Mouse (Mus musculus) midbrain, postnatal 0 days (tissue): ENCODE measurements around the gene Gm20422. TPM values are rescaled to one million over a fixed set of nuclear protein-coding genes. Genes with fewer than 3 reads are reported as not detected.

Experiments used
- ATAC-seq: fragments of 200-750 bp; cut with Nextera tagmentation; 2 replicates; pipeline ENCODE4 v1.8.0; 2017; ENCODE audit warnings: moderate number of reproducible peaks, mild to moderate bottlenecking, moderate TSS enrichment, moderate library complexity; ENCODE audit not compliant: low FRiP score
- DNase-seq: peaks from one replicate; pipeline ENCODE4 v3.0.0-alpha.2; 2015; ENCODE audit warnings: low spot score
- H3K27ac ChIP-seq: fragments of 300-500 bp; sonication (generic); 2 replicates; pipeline ENCODE4 v1.5.1; 2014; ENCODE audit warnings: low read depth, mild to moderate bottlenecking, low read length, mixed read lengths
- H3K27me3 ChIP-seq: fragments of 300-500 bp; sonication (generic); 2 replicates; pipeline ENCODE4 v1.6.1; 2014; ENCODE audit warnings: low read length, control low read depth, mixed read lengths; ENCODE audit not compliant: insufficient read depth
- H3K36me3 ChIP-seq: fragments of 300-500 bp; sonication (generic); 2 replicates; pipeline ENCODE4 v1.6.1; 2014; ENCODE audit warnings: low read length, control low read depth, mixed read lengths; ENCODE audit not compliant: insufficient read depth
- H3K4me1 ChIP-seq: fragments of 300-500 bp; sonication (generic); 2 replicates; pipeline ENCODE4 v1.6.1; 2014; ENCODE audit warnings: mild to moderate bottlenecking, control low read depth, antibody characterized with exemption, low read length, mixed read lengths; ENCODE audit not compliant: insufficient read depth
- H3K4me2 ChIP-seq: fragments of 300-500 bp; sonication (generic); 2 replicates; pipeline ENCODE4 v1.6.1; 2014; ENCODE audit warnings: low read depth, mild to moderate bottlenecking, low read length, mixed read lengths; ENCODE audit not compliant: poor library complexity, severe bottlenecking
- H3K4me3 ChIP-seq: fragments of 300-500 bp; sonication (generic); 2 replicates; pipeline ENCODE4 v1.5.1; 2014; ENCODE audit warnings: low read depth, mild to moderate bottlenecking, low read length, moderate library complexity
- H3K9ac ChIP-seq: fragments of 300-500 bp; sonication (generic); replicated peaks from 2 replicates; pipeline ENCODE4 v1.6.1; 2014; ENCODE audit warnings: mild to moderate bottlenecking, low read length, moderate library complexity, mixed read lengths; ENCODE audit not compliant: poor library complexity, severe bottlenecking
- H3K9me3 ChIP-seq: fragments of 300-500 bp; sonication (generic); 2 replicates; pipeline ENCODE4 v1.6.1; 2016; ENCODE audit warnings: low read length, control low read depth
- CTCF ChIP-seq: IDR thresholded peaks from 2 replicates; pipeline ENCODE4 v1.5.1; 2016; ENCODE audit warnings: antibody characterized with exemption, mild to moderate bottlenecking
- WGBS: fragments of 180-500 bp; shearing (Covaris S2); extraction: QIAGEN DNeasy Blood & Tissue Kit; methylation state at CpG from one replicate; pipeline ENCODE4 v1.1.7; 2014; 5-methylcytosine and 5-hydroxymethylcytosine counted together
- polyA plus RNA-seq: library from polyadenylated mRNA; unstranded; fragments of >200 nt; fragmentation: Nextera tagmentation; extraction: Ambion mirVana; gene quantifications from 2 replicates; pipeline ENCODE4 v1.2.1, GENCODE M21; 2015
- total RNA-seq: library from RNA; depleted of rRNA; stranded (reverse); fragments of >200 nt; gene quantifications from 2 replicates; pipeline ENCODE4 v1.2.3, GENCODE M21; 2014

Gm20422 gene
- total and polyA plus RNA-seq, 2 experiments from 2014 or later = 2.4 TPM; not detected in 1

DNA sequence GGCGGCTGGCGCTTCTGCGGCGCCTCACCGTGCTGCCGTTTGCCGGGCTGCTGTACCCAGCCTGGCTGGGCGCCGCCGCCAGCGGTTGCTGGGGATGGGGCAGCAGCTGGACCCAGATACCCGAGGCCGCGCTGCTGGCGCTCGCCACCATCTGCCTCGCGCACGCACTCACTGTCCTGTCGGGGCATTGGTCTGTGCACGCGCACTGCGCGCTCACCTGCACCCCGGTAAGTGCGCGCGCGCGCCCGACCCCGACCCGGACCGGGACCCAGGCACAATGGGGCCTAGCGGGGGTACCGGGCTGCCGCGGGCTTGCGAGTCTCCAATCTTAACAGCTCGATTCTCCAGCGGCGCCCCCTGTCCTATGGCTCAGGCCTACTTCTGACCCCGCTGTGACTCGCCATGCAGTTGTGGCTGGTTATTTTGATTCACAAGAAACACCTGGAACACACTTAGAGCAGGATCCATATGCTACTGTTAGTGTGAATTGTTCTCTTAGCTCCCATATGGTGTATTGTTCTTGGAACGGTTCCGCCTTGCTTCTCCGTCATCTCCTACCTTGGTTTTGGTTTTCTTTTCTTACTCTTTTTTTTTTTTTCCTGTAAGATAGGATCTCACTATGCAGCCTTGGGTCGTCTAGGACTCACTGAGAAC lies 16.9 kb upstream of the Gm20422 start:
- Histone ChIP-seq H3K36me3 (peaks cover 22% of the 10 kb centered on the region), H3K4me2 (peak overlapping the region; percentile 92), H3K27me3 (no peaks in the 10 kb centered on the region), H3K27ac (peak overlapping the region; percentile 77), H3K4me1 (peaks cover 4% of the 10 kb centered on the region; the same call in 1 of the 2 replicates), H3K9me3 (no peaks in the 10 kb centered on the region), H3K9ac (peak overlapping the region; percentile 94), H3K4me3 (peak overlapping the region; percentile 100)
- ATAC-seq = peak; percentile 70
- peak; percentile 23 for DNase-seq
- TF ChIP-seq CTCF = no peak
- WGBS = under 1% methylated on average over 40 of the region's 48 CpGs

- peak within 1 kb of the TSS; percentile 92 for H3K4me2 ChIP-seq
- DNase-seq (peak; percentile 94), ATAC-seq (peak; percentile 95)
- H3K4me3 ChIP-seq = peak within 1 kb of the TSS; percentile 100
- under 1% methylated on average over 38 of the region's 38 CpGs for WGBS
- H3K9me3 ChIP-seq = no peaks in the 10 kb centered on the region
- peak; percentile 20; the same call in 1 of the 2 replicates for TF ChIP-seq CTCF
- H3K9ac ChIP-seq = peak within 1 kb of the TSS; percentile 94
- peak within 1 kb of the TSS; percentile 77 for H3K27ac ChIP-seq
- H3K4me1 ChIP-seq = peaks cover 4% of the 10 kb centered on the region; the same call in 1 of the 2 replicates
- no peaks in the 10 kb centered on the region for H3K27me3 ChIP-seq
- peaks cover 18% of the 10 kb centered on the region; the same call in 1 of the 2 replicates for H3K36me3 ChIP-seq
Observed at GRCm38 (mm10) chr8:69790773-69791367, 16.2 kb upstream of the Gm20422 start, which contains the start of the genes Atp13a1 and Zfp866. TSS of gene Atp13a1 (plus strand) at chr8:69791163. TSS of gene Zfp866 (minus strand) at chr8:69791178.

DNA sequence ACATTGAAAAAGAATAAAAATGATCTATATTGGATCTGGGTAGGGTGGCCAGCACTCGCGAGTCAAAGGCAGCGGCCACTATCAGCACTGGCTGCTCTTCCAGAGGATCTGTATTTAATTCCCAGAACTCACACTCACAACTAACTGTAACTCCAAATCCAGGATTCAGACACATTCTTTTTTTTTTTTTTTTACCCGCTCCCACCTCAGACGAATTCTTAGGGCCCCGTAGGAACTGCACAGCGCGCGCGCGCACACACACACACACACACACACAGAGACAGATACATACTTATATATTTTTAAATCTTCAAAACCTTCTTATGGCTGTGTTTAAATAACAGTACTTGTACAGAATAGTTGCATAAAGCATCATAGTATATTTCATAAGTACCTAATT lies 15.7 kb upstream of the Gm20422 start:
- no peak for DNase-seq
- H3K9me3 ChIP-seq = no peaks in the 10 kb centered on the region
- no peaks in the 10 kb centered on the region for H3K27me3 ChIP-seq
- 0 out of 2 replicates have a peak, but pooled peaks cover 13% of the 10 kb centered on the region for H3K36me3 ChIP-seq
- peak; percentile 8; the same call in 1 of the 2 replicates for ATAC-seq
- peak overlapping the region; percentile 100 for H3K4me3 ChIP-seq
- H3K4me2 ChIP-seq = peak overlapping the region; percentile 92
- WGBS = 26% methylated on average over 11 of the region's 11 CpGs
- H3K9ac ChIP-seq = peak overlapping the region; percentile 94
- peaks cover 4% of the 10 kb centered on the region; the same call in 1 of the 2 replicates for H3K4me1 ChIP-seq
- TF ChIP-seq CTCF = no peak
- peak overlapping the region; percentile 77; the same call in 1 of the 2 replicates for H3K27ac ChIP-seq

DNA sequence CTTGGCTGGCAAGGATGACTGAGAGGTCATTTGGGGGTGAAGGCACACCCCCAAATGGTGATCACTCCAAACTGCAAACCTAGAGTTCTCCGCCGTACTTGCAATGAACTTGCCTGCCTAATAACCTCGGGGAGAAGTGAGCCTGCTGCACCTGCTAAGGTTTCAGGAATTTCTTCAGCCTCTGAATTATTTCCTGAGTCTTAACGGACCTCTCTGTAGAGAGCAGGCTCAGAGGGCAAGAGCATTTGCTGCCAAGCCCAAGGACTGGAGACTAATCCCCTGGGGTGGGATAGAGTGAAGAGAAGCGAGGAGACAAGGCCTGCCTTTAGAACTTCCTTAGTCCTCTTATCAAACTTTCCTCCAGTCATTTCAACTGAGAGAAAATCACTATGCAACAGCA lies 15.0 kb upstream of the Gm20422 start:
- whole genome bisulfite sequencing = 71% methylated on average over 5 of the region's 5 CpGs
- H3K4me3 ChIP-seq = no peak overlapping the region
- no peak for DNase-seq

DNA sequence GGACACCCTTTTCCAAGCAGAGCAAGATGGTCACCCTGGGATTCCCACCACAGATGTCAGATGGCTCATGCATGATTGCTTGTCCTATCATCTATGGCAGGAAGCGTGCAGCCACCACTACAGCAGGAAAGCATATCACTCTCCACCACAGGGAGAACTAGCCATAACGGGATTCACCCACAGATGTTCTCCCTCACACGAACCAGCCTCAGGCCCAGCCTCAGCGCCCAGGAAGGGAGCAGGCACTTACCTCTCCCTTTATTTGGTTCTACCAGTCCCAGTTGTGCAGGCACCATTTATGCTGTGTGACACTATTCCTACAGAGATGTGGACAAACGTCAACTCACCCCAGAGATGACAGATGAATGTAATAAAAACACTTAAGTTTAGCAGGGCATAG lies 14.4 kb upstream of the Gm20422 start:
- WGBS = 87% methylated on average over 5 of the region's 5 CpGs
- no peak for ATAC-seq
- no peak for TF ChIP-seq CTCF

More for the DNA sequence above, 15.0 kb upstream of the Gm20422 start:
- Histone ChIP-seq H3K27ac (no peak overlapping the region), H3K4me1 (peaks cover 4% of the 10 kb centered on the region; the same call in 1 of the 2 replicates), H3K9ac (no peak overlapping the region), H3K9me3 (no peaks in the 10 kb centered on the region), H3K27me3 (no peaks in the 10 kb centered on the region), H3K4me2 (no peak overlapping the region; the same call in 1 of the 2 replicates), H3K36me3 (0 out of 2 replicates have a peak, but pooled peaks cover 11% of the 10 kb centered on the region)
- TF ChIP-seq CTCF = no peak
- ATAC-seq = no peak

GRCm38 (mm10) chr8:69777111-69777510 lies 2.4 kb upstream of the Gm20422 start:
- 69% methylated on average over 11 of the region's 12 CpGs for WGBS
- no peak overlapping the region for H3K27ac ChIP-seq
- H3K4me3 ChIP-seq = no peak overlapping the region
- H3K9ac ChIP-seq = no peak overlapping the region
- H3K4me2 ChIP-seq = no peak overlapping the region
- H3K36me3 ChIP-seq = no peaks in the 10 kb centered on the region
- H3K27me3 ChIP-seq = no peaks in the 10 kb centered on the region
- no peaks in the 10 kb centered on the region for H3K9me3 ChIP-seq
- no peak for ATAC-seq
- TF ChIP-seq CTCF = no peak
- peaks cover 7% of the 10 kb centered on the region; the same call in 1 of the 2 replicates for H3K4me1 ChIP-seq
- no peak for DNase-seq

More for the DNA sequence above, 14.4 kb upstream of the Gm20422 start:
- Histone ChIP-seq H3K9ac (no peak overlapping the region), H3K9me3 (no peaks in the 10 kb centered on the region), H3K27me3 (no peaks in the 10 kb centered on the region), H3K4me2 (no peak overlapping the region), H3K27ac (no peak overlapping the region), H3K36me3 (0 out of 2 replicates have a peak, but pooled peaks cover 7% of the 10 kb centered on the region), H3K4me1 (peaks cover 4% of the 10 kb centered on the region; the same call in 1 of the 2 replicates), H3K4me3 (no peak overlapping the region)
- DNase-seq = no peak
